ENCODE assay signal across 8 mouse cellular contexts in genomic region chr13:51202844-51203173, GRCm38 (mm10). TPM values are rescaled to one million over a fixed set of nuclear protein-coding genes. Genes with fewer than 3 reads are reported as not detected.
DNase-seq lines count a peak whose midpoint lies in the region; ATAC-seq and TF ChIP-seq lines count a peak whose summit lies in the region.
"Not testable (repeated sequence)": the region's sequence is repeated elsewhere in the genome, so short reads cannot be mapped to it uniquely, and the experiment has no call there.

No protein-coding gene starts in this region.

- H3K9ac ChIP-seq in hindbrain, embryonic 11.5 days (ENCODE audit: low read depth, low read length) = not testable (repeated sequence)
- H3K9ac ChIP-seq in lung, embryonic 15.5 days = 0 out of 2 replicates have a peak overlapping the region, but pooled peaks have one; percentile 4

- peak; percentile 59 for DNase-seq in R1 (ENCODE audit: low read depth, low spot score)
- peak; percentile 61 to 69 for DNase-seq in cerebellum, postnatal 14 days
- DNase-seq in frontal cortex, postnatal 36 days (ENCODE audit: low spot score in 2 of 2) = peak; percentile 61 to 70
- DNase-seq in hindbrain, embryonic 11.5 days (ENCODE audit: low spot score) = not testable (repeated sequence)
- DNase-seq in layer of hippocampus, postnatal 10 days (ENCODE audit: low spot score in 2 of 2) = peak; percentile 47 to 68
- peak; percentile 63 for DNase-seq in testis, postnatal 14 days (ENCODE audit: low spot score)

- not testable (repeated sequence) for H3K4me1 ChIP-seq in hindbrain, embryonic 11.5 days (replicated peaks; ENCODE audit: control insufficient read depth, insufficient read depth, low read length); lung, embryonic 15.5 days; olfactory bulb, adult 2 months (ENCODE audit: control insufficient read depth, insufficient read depth, low read length)

- H3K4me2 ChIP-seq in hindbrain, embryonic 11.5 days (replicated peaks; ENCODE audit: low read depth, low read length) = peak overlapping the region; percentile 42
- H3K4me2 ChIP-seq in lung, embryonic 15.5 days = peak overlapping the region; percentile 66

- not testable (repeated sequence) for H3K27me3 ChIP-seq in hindbrain, embryonic 11.5 days (ENCODE audit: control insufficient read depth, insufficient read depth, low read length); lung, embryonic 15.5 days

- H3K36me3 ChIP-seq in hindbrain, embryonic 11.5 days (ENCODE audit: control insufficient read depth, insufficient read depth, low read length); lung, embryonic 15.5 days: not testable (repeated sequence)

- 3% methylated on average over 28 of the region's 28 CpGs for WGBS in hindbrain, embryonic 11.5 days
- 3% methylated on average over 28 of the region's 28 CpGs for WGBS in lung, embryonic 15.5 days
- 5% methylated on average over 28 of the region's 28 CpGs for WGBS in olfactory bulb, adult 2 months

- not testable (repeated sequence) for H3K9me3 ChIP-seq in hindbrain, embryonic 11.5 days (ENCODE audit: control insufficient read depth, low read length); lung, embryonic 15.5 days

- not testable (repeated sequence) for H3K27ac ChIP-seq in hindbrain, embryonic 11.5 days (ENCODE audit: low read depth, low read length); lung, embryonic 15.5 days; olfactory bulb, adult 2 months (ENCODE audit: insufficient read depth, low read depth, low read length)

- TF ChIP-seq POLR2A in olfactory bulb, adult 2 months (IDR thresholded peaks at IDR 0.05; ENCODE audit: insufficient read depth, low read depth, low read length) = not testable (repeated sequence)

- H3K4me3 ChIP-seq in hindbrain, embryonic 11.5 days (ENCODE audit: low read depth, low read length) = peak overlapping the region; percentile 21
- peak overlapping the region; percentile 32 for H3K4me3 ChIP-seq in lung, embryonic 15.5 days
- H3K4me3 ChIP-seq in olfactory bulb, adult 2 months (ENCODE audit: insufficient read depth, low read depth, low read length) = peak overlapping the region; percentile 42

- ATAC-seq in hindbrain, embryonic 11.5 days (ENCODE audit: low FRiP score) = peak; percentile 59
- 0 out of 2 replicates have a peak, but pooled peaks have one; percentile 45 for ATAC-seq in lung, embryonic 15.5 days (ENCODE audit: borderline replicate concordance, extremely low read depth, low FRiP score, low TSS enrichment)

- not testable (repeated sequence) for TF ChIP-seq CTCF in olfactory bulb, adult 2 months (IDR thresholded peaks at IDR 0.05; ENCODE audit: insufficient read depth, low read depth, low read length)

RNA-seq across cellular contexts. Expression of gene Nxnl2, which starts 32.0 kb away (rescaled TPM):
- 0.39 and 0.43 TPM in 2 replicates for polyA plus RNA-seq in hindbrain, embryonic 11.5 days (2014; fragmentation: Nextera tagmentation; extraction: Ambion mirVana)
- total RNA-seq in layer of hippocampus, postnatal 10 days (2021) = 1 to 10 TPM; 1.3 TPM
- polyA plus RNA-seq in lung, embryonic 15.5 days (2015; fragmentation: Nextera tagmentation; extraction: Ambion mirVana) = 2.8 and 3.3 TPM in 2 replicates
- polyA plus RNA-seq in olfactory bulb, adult 2 months (2012; ENCODE audit: insufficient read depth, insufficient read length, low replicate concordance, missing spikeins) = not detected in 2 replicates
